Mouse (Mus musculus) heart, postnatal 14 days (tissue): Measurements from ENCODE around the gene Ccsap. TPM values are rescaled to one million over a fixed set of nuclear protein-coding genes. Genes with fewer than 3 reads are reported as not detected.

Experiments used
- total RNA-seq, 2 experiments: library from RNA; stranded (reverse); gene quantifications; 2 replicates each; pipeline ENCODE4 v1.2.3; 2021

Gene Ccsap
- total RNA-seq, 2 experiments from 2014 or later: 1.7 to 2.2 TPM

Other genes with a start within 250 kb of the Ccsap start
- gene Rhou, start 206.3 kb downstream of the Ccsap start, total RNA-seq: 1 to 10 TPM; 7.5 to 9.9 TPM
- gene Rab4a, start 54.2 kb downstream of the Ccsap start, total RNA-seq: 1 to 10 TPM; 7.8 to 7.9 TPM
- 100 to 1,000 TPM; 284 to 359 TPM for gene Acta1, start 34.5 kb upstream of the Ccsap start, total RNA-seq
- 10 to 100 TPM; 10.3 to 12.4 TPM for gene Nup133, start 89.1 kb upstream of the Ccsap start, total RNA-seq
- gene Abcb10, start 122.9 kb upstream of the Ccsap start, total RNA-seq: 10 to 100 TPM; 44.8 to 46.5 TPM
- gene Taf5l, start 161.2 kb upstream of the Ccsap start, total RNA-seq: 10 to 100 TPM; 18.4 to 19.1 TPM
- 1 to 10 TPM; 6.7 to 6.9 TPM for gene Urb2, start 161.3 kb upstream of the Ccsap start, total RNA-seq